Mouse (Mus musculus) activated CD4-positive, CD25-positive, alpha-beta regulatory T cell, adult 4 months (primary cell): ENCODE measurements around the gene Mef2b. TPM values are rescaled to one million over a fixed set of nuclear protein-coding genes. Genes with fewer than 3 reads are reported as not detected.

Source experiments
- ATAC-seq: one replicate; pipeline ENCODE4 v1.8.0; 2017
- polyA plus RNA-seq, 2 experiments: library from polyadenylated mRNA; unstranded; fragments of 100-300 nt; shearing (Covaris generic); gene quantifications; one replicate each; pipeline ENCODE4 v1.2.1; 2017

Gene Mef2b
- polyA plus RNA-seq, 2 experiments from 2014 or later = not detected

- ATAC-seq = no peak
Observed at GRCm38 (mm10) chr8:70134931-70135330, 4.6 kb upstream of the Mef2b start.

GRCm38 (mm10) chr8:70136591-70136990, 2.9 kb upstream of the Mef2b start:
- ATAC-seq = no peak

GRCm38 (mm10) chr8:70137890-70138289, 1.6 kb upstream of the Mef2b start:
- ATAC-seq = no peak

- ATAC-seq = no peak
Observed at GRCm38 (mm10) chr8:70139981-70140380, 470 bp downstream of the Mef2b start.

GRCm38 (mm10) chr8:70147678-70148607, 8.4 kb downstream of the Mef2b start:
- ATAC-seq = no peak

GRCm38 (mm10) chr8:70150158-70150557, 10.6 kb downstream of the Mef2b start:
- no peak for ATAC-seq

GRCm38 (mm10) chr8:70152537-70153257, 13.2 kb downstream of the Mef2b start:
- ATAC-seq = peak; percentile 97

- no peak for ATAC-seq
Observed at GRCm38 (mm10) chr8:70157240-70157800, 17.8 kb downstream of the Mef2b start.

- ATAC-seq = peak; percentile 72
Observed at GRCm38 (mm10) chr8:70158069-70158853, 18.8 kb downstream of the Mef2b start.

GRCm38 (mm10) chr8:70159211-70159610, 19.7 kb downstream of the Mef2b start:
- no peak for ATAC-seq

- peak; percentile 50 for ATAC-seq
Observed at GRCm38 (mm10) chr8:70160015-70160414, 20.5 kb downstream of the Mef2b start.

GRCm38 (mm10) chr8:70163316-70163715, 23.8 kb downstream of the Mef2b start:
- no peak for ATAC-seq

GRCm38 (mm10) chr8:70166504-70167110, 27.1 kb downstream of the Mef2b start:
- peak; percentile 75 for ATAC-seq

GRCm38 (mm10) chr8:70170116-70170515, 30.6 kb downstream of the Mef2b start:
- no peak for ATAC-seq

GRCm38 (mm10) chr8:70170748-70171147, 31.2 kb downstream of the Mef2b start:
- ATAC-seq = no peak

GRCm38 (mm10) chr8:70171240-70171639, 31.7 kb downstream of the Mef2b start:
- ATAC-seq = no peak

- peak; percentile 99 for ATAC-seq
Observed at GRCm38 (mm10) chr8:70172043-70172681, 32.7 kb downstream of the Mef2b start, which contains the start of gene Tmem161a. Gene Tmem161a (plus strand): TSS chr8:70172356.

GRCm38 (mm10) chr8:70173320-70173719, 33.8 kb downstream of the Mef2b start:
- ATAC-seq = no peak

- ATAC-seq = no peak
Observed at GRCm38 (mm10) chr8:70174079-70174478, 34.6 kb downstream of the Mef2b start.

- ATAC-seq = no peak
Observed at GRCm38 (mm10) chr8:70178231-70178630, 38.7 kb downstream of the Mef2b start.

- ATAC-seq = no peak
Observed at GRCm38 (mm10) chr8:70179082-70179481, 39.6 kb downstream of the Mef2b start.
